Mouse (Mus musculus): Measurements from ENCODE around the gene Tsc1. TPM values are rescaled to one million over a fixed set of nuclear protein-coding genes. Genes with fewer than 3 reads are reported as not detected.

Tsc1 gene
- polyA plus RNA-seq, 1 experiment from 2014 or later = 23.3 TPM

- Histone ChIP-seq H3K36me3 (ENCODE audit: insufficient read depth, low read length) (no peaks in the 10 kb centered on the region), H3K4me1 (ENCODE audit: insufficient read depth, low read length) (peaks cover 10% of the 10 kb centered on the region), H3K4me2 (replicated peaks; ENCODE audit: low read depth, low read length) (peak within 1 kb of the TSS; percentile 29; the same call in 1 of the 2 replicates), H3K9ac (replicated peaks; ENCODE audit: low read length) (no peak within 1 kb of the TSS), H3K27me3 (ENCODE audit: insufficient read depth, low read length) (peaks cover 17% of the 10 kb centered on the region), H3K27ac (ENCODE audit: low read length) (no peak within 1 kb of the TSS), H3K9me3 (ENCODE audit: low read length) (no peaks in the 10 kb centered on the region), H3K4me3 (ENCODE audit: low read length) (peak within 1 kb of the TSS; percentile 11; the same call in 1 of the 2 replicates)
- 8% methylated on average over 16 of the region's 16 CpGs for WGBS
- 0 out of 2 replicates have a peak, but pooled peaks have one; percentile 21 for ATAC-seq (ENCODE audit: low FRiP score, low TSS enrichment)
These were observed 19.3 kb upstream of the Tsc1 start, which contains the start of gene Gfi1b for GRCm38 (mm10) chr2:28621664-28622171. Gene Gfi1b, minus strand, starts transcription at chr2:28621982.

GRCm38 (mm10) chr2:28622521-28623124 lies 18.4 kb upstream of the Tsc1 start:
- Histone ChIP-seq H3K36me3 (ENCODE audit: insufficient read depth, low read length) (no peaks in the 10 kb centered on the region), H3K4me2 (replicated peaks; ENCODE audit: low read depth, low read length) (no peak overlapping the region), H3K9me3 (ENCODE audit: low read length) (no peaks in the 10 kb centered on the region), H3K9ac (replicated peaks; ENCODE audit: low read length) (no peak overlapping the region), H3K4me1 (ENCODE audit: insufficient read depth, low read length) (peaks cover 8% of the 10 kb centered on the region), H3K4me3 (ENCODE audit: low read length) (no peak overlapping the region), H3K27ac (ENCODE audit: low read length) (no peak overlapping the region), H3K27me3 (ENCODE audit: insufficient read depth, low read length) (peaks cover 17% of the 10 kb centered on the region)
- ATAC-seq (ENCODE audit: low FRiP score, low TSS enrichment) = no peak; the same call in 1 of the 2 replicates
- WGBS = 19% methylated on average over 10 of the region's 10 CpGs

- no peaks in the 10 kb centered on the region for H3K36me3 ChIP-seq (ENCODE audit: insufficient read depth, low read length)
- peaks cover 8% of the 10 kb centered on the region for H3K4me1 ChIP-seq (ENCODE audit: insufficient read depth, low read length)
- H3K27me3 ChIP-seq (ENCODE audit: insufficient read depth, low read length) = peaks cover 17% of the 10 kb centered on the region
- ATAC-seq (ENCODE audit: low FRiP score, low TSS enrichment) = no peak
- 82% methylated on average over 3 of the region's 3 CpGs for WGBS
- H3K4me3 ChIP-seq (ENCODE audit: low read length) = no peak overlapping the region
- no peak overlapping the region for H3K9ac ChIP-seq (replicated peaks; ENCODE audit: low read length)
- H3K4me2 ChIP-seq (replicated peaks; ENCODE audit: low read depth, low read length) = no peak overlapping the region
- no peak overlapping the region for H3K27ac ChIP-seq (ENCODE audit: low read length)
- no peaks in the 10 kb centered on the region for H3K9me3 ChIP-seq (ENCODE audit: low read length)
These were observed 16.2 kb upstream of the Tsc1 start for GRCm38 (mm10) chr2:28624870-28625269.

- Histone ChIP-seq H3K36me3 (ENCODE audit: insufficient read depth, low read length) (no peaks in the 10 kb centered on the region), H3K4me2 (replicated peaks; ENCODE audit: low read depth, low read length) (no peak overlapping the region), H3K27ac (ENCODE audit: low read length) (no peak overlapping the region), H3K9me3 (ENCODE audit: low read length) (no peaks in the 10 kb centered on the region), H3K9ac (replicated peaks; ENCODE audit: low read length) (no peak overlapping the region), H3K4me1 (ENCODE audit: insufficient read depth, low read length) (peaks cover 10% of the 10 kb centered on the region), H3K27me3 (ENCODE audit: insufficient read depth, low read length) (peaks cover 11% of the 10 kb centered on the region), H3K4me3 (ENCODE audit: low read length) (no peak overlapping the region)
- WGBS = 81% methylated on average over 3 of the region's 3 CpGs
- ATAC-seq (ENCODE audit: low FRiP score, low TSS enrichment) = no peak
These were observed 15.0 kb upstream of the Tsc1 start for GRCm38 (mm10) chr2:28626038-28626437.

GRCm38 (mm10) chr2:28628053-28628452 lies 13.0 kb upstream of the Tsc1 start:
- Histone ChIP-seq H3K9me3 (ENCODE audit: low read length) (no peaks in the 10 kb centered on the region), H3K9ac (replicated peaks; ENCODE audit: low read length) (no peak overlapping the region), H3K36me3 (ENCODE audit: insufficient read depth, low read length) (no peaks in the 10 kb centered on the region), H3K4me1 (ENCODE audit: insufficient read depth, low read length) (peaks cover 10% of the 10 kb centered on the region), H3K27ac (ENCODE audit: low read length) (no peak overlapping the region), H3K27me3 (ENCODE audit: insufficient read depth, low read length) (no peaks in the 10 kb centered on the region), H3K4me3 (ENCODE audit: low read length) (no peak overlapping the region), H3K4me2 (replicated peaks; ENCODE audit: low read depth, low read length) (no peak overlapping the region)
- WGBS = 59% methylated on average over 2 of the region's 2 CpGs
- ATAC-seq (ENCODE audit: low FRiP score, low TSS enrichment) = no peak

GRCm38 (mm10) chr2:28629911-28630381 lies 11.1 kb upstream of the Tsc1 start:
- 10% methylated on average over 4 of the region's 4 CpGs for WGBS
- H3K27ac ChIP-seq (ENCODE audit: low read length) = peak overlapping the region; percentile 30
- peak; percentile 87 for ATAC-seq (ENCODE audit: low FRiP score, low TSS enrichment)
- no peaks in the 10 kb centered on the region for H3K27me3 ChIP-seq (ENCODE audit: insufficient read depth, low read length)
- H3K4me2 ChIP-seq (replicated peaks; ENCODE audit: low read depth, low read length) = no peak overlapping the region
- peaks cover 10% of the 10 kb centered on the region for H3K4me1 ChIP-seq (ENCODE audit: insufficient read depth, low read length)
- no peaks in the 10 kb centered on the region for H3K36me3 ChIP-seq (ENCODE audit: insufficient read depth, low read length)
- H3K9me3 ChIP-seq (ENCODE audit: low read length) = no peaks in the 10 kb centered on the region
- H3K4me3 ChIP-seq (ENCODE audit: low read length) = no peak overlapping the region
- 0 out of 2 replicates have a peak overlapping the region, but pooled peaks have one; percentile 27 for H3K9ac ChIP-seq (replicated peaks; ENCODE audit: low read length)

GRCm38 (mm10) chr2:28632626-28633025 lies 8.4 kb upstream of the Tsc1 start:
- no peak for ATAC-seq (ENCODE audit: low FRiP score, low TSS enrichment)
- Histone ChIP-seq H3K4me3 (ENCODE audit: low read length) (no peak overlapping the region), H3K4me2 (replicated peaks; ENCODE audit: low read depth, low read length) (no peak overlapping the region), H3K9me3 (ENCODE audit: low read length) (no peaks in the 10 kb centered on the region), H3K9ac (replicated peaks; ENCODE audit: low read length) (no peak overlapping the region), H3K36me3 (ENCODE audit: insufficient read depth, low read length) (no peaks in the 10 kb centered on the region), H3K4me1 (ENCODE audit: insufficient read depth, low read length) (peaks cover 10% of the 10 kb centered on the region), H3K27me3 (ENCODE audit: insufficient read depth, low read length) (no peaks in the 10 kb centered on the region), H3K27ac (ENCODE audit: low read length) (no peak overlapping the region)
- 30% methylated on average over 1 of the region's 1 CpGs for WGBS

- Histone ChIP-seq H3K9ac (replicated peaks; ENCODE audit: low read length) (no peak overlapping the region), H3K4me2 (replicated peaks; ENCODE audit: low read depth, low read length) (no peak overlapping the region), H3K4me3 (ENCODE audit: low read length) (no peak overlapping the region), H3K36me3 (ENCODE audit: insufficient read depth, low read length) (no peaks in the 10 kb centered on the region), H3K27me3 (ENCODE audit: insufficient read depth, low read length) (no peaks in the 10 kb centered on the region), H3K4me1 (ENCODE audit: insufficient read depth, low read length) (peaks cover 11% of the 10 kb centered on the region), H3K27ac (ENCODE audit: low read length) (no peak overlapping the region), H3K9me3 (ENCODE audit: low read length) (no peaks in the 10 kb centered on the region)
- WGBS = 49% methylated on average over 4 of the region's 4 CpGs
- no peak for ATAC-seq (ENCODE audit: low FRiP score, low TSS enrichment)
These were observed 7.9 kb upstream of the Tsc1 start for GRCm38 (mm10) chr2:28633136-28633535.

GRCm38 (mm10) chr2:28635199-28635598 lies 5.8 kb upstream of the Tsc1 start:
- H3K9ac ChIP-seq (replicated peaks; ENCODE audit: low read length) = no peak overlapping the region
- WGBS = 83% methylated on average over 1 of the region's 1 CpGs
- no peak for ATAC-seq (ENCODE audit: low FRiP score, low TSS enrichment)
- no peak overlapping the region for H3K27ac ChIP-seq (ENCODE audit: low read length)
- H3K4me1 ChIP-seq (ENCODE audit: insufficient read depth, low read length) = peaks cover 9% of the 10 kb centered on the region; the same call in 1 of the 2 replicates
- H3K9me3 ChIP-seq (ENCODE audit: low read length) = no peaks in the 10 kb centered on the region
- H3K4me2 ChIP-seq (replicated peaks; ENCODE audit: low read depth, low read length) = no peak overlapping the region
- no peak overlapping the region for H3K4me3 ChIP-seq (ENCODE audit: low read length)
- H3K27me3 ChIP-seq (ENCODE audit: insufficient read depth, low read length) = no peaks in the 10 kb centered on the region
- no peaks in the 10 kb centered on the region for H3K36me3 ChIP-seq (ENCODE audit: insufficient read depth, low read length)

- no peaks in the 10 kb centered on the region for H3K9me3 ChIP-seq (ENCODE audit: low read length)
- H3K27ac ChIP-seq (ENCODE audit: low read length) = no peak overlapping the region
- no peaks in the 10 kb centered on the region for H3K27me3 ChIP-seq (ENCODE audit: insufficient read depth, low read length)
- H3K4me3 ChIP-seq (ENCODE audit: low read length) = no peak overlapping the region
- no peak for ATAC-seq (ENCODE audit: low FRiP score, low TSS enrichment)
- H3K4me2 ChIP-seq (replicated peaks; ENCODE audit: low read depth, low read length) = no peak overlapping the region
- H3K9ac ChIP-seq (replicated peaks; ENCODE audit: low read length) = no peak overlapping the region
- WGBS = 81% methylated on average over 9 of the region's 9 CpGs
- H3K36me3 ChIP-seq (ENCODE audit: insufficient read depth, low read length) = no peaks in the 10 kb centered on the region
- H3K4me1 ChIP-seq (ENCODE audit: insufficient read depth, low read length) = peaks cover 19% of the 10 kb centered on the region
These were observed 3.8 kb upstream of the Tsc1 start for GRCm38 (mm10) chr2:28637106-28637845.

Data from kidney, embryonic 16.5 days (tissue).